In the genomic region with DNA sequence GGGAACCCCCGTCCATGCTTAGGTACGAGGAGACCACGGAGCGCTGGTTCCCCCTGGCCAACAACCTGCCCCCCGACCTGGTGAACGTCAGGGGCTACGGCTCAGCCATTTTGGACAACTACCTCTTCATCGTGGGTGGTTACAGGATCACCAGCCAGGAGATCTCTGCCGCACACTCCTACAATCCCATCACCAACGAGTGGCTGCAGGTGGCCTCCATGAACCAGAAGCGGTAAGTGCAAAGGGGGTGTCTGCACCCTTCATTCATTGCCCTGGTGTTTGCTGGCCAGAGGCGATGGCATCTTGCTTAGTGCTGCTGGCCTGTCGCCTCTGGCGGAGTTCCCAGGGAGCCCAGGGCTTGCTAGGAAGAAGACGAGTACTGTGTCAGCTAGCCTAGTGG, we compare ENCODE assay signal across 7 mouse cellular contexts. TPM values are rescaled to one million over a fixed set of nuclear protein-coding genes. Genes with fewer than 3 reads are reported as not detected.
A peak's percentile ranks its signal among the peaks of the same experiment; 100 is the strongest.
DNase-seq lines count a peak whose midpoint lies in the region; ATAC-seq and TF ChIP-seq lines count a peak whose summit lies in the region.

No protein-coding gene starts in this region.

- H3K4me1 ChIP-seq in forebrain, postnatal 0 days (ENCODE audit: insufficient read depth), result peaks cover 15% of the 10 kb centered on the region; the same call in 1 of the 2 replicates

- H3K27me3 ChIP-seq in forebrain, postnatal 0 days (ENCODE audit: insufficient read depth, low read length), result no peaks in the 10 kb centered on the region

- peak; percentile 12 for ATAC-seq in forebrain, postnatal 0 days

- H3K36me3 ChIP-seq in forebrain, postnatal 0 days (ENCODE audit: insufficient read depth), result peaks cover 2% of the 10 kb centered on the region; the same call in 1 of the 2 replicates

- peak overlapping the region; percentile 69 for H3K4me3 ChIP-seq in forebrain, postnatal 0 days (ENCODE audit: low read depth, low read length)

- 3% methylated on average over 15 of the region's 15 CpGs for WGBS in forebrain, postnatal 0 days

- no peak for TF ChIP-seq CTCF in forebrain, postnatal 0 days (IDR thresholded peaks at IDR 0.05; ENCODE audit: low read depth)

- H3K4me2 ChIP-seq in forebrain, postnatal 0 days (ENCODE audit: low read depth), result peak overlapping the region; percentile 95

- peak overlapping the region; percentile 88 for H3K9ac ChIP-seq in forebrain, postnatal 0 days

- no peaks in the 10 kb centered on the region for H3K9me3 ChIP-seq in forebrain, postnatal 0 days (ENCODE audit: low read length)

- DNase-seq in adrenal gland, adult 18-20 months (ENCODE audit: low spot score in 2 of 2), result peak; percentile 30 to 39
- DNase-seq in cerebellum, adult 9-10 months, result peak; percentile 66
- peak; percentile 67 for DNase-seq in forebrain, postnatal 0 days
- peak; percentile 52 for DNase-seq in heart, postnatal 4 days
- peak; percentile 52 for DNase-seq in layer of hippocampus, adult 9-11 months
- DNase-seq in lung, postnatal 10 days, result peak; percentile 58
- peak; percentile 67 to 74 for DNase-seq in right cerebral cortex, postnatal 10 days (ENCODE audit: low spot score in 2 of 2)

- H3K27ac ChIP-seq in forebrain, postnatal 0 days (ENCODE audit: low read depth, low read length), result peak overlapping the region; percentile 86

RNA-seq across cellular contexts. Expression of a gene that starts 1.0 kb away (rescaled TPM):
- total RNA-seq in adrenal gland, adult 18-20 months (2021), result 10 to 100 TPM; 16.5 to 25.6 TPM
- total RNA-seq in forebrain, postnatal 0 days (2014; rRNA removed), result 23.9 and 27.8 TPM in 2 replicates
- 4.7 and 6.0 TPM in 2 replicates for polyA plus RNA-seq in forebrain, postnatal 0 days (2015; fragmentation: Nextera tagmentation; extraction: Ambion mirVana)
- total RNA-seq in heart, postnatal 4 days (2021), result 1 to 10 TPM; 6.7 to 7.8 TPM

RNA-seq across cellular contexts. Expression of a gene that starts 5.3 kb away (rescaled TPM):
- total RNA-seq in adrenal gland, adult 18-20 months (2021), result under 1 TPM in 1 of 2 experiments, not detected in 1; 0.27 TPM
- 1.0 and 1.6 TPM in 2 replicates for total RNA-seq in forebrain, postnatal 0 days (2014; rRNA removed)
- 0.79 and 1.6 TPM in 2 replicates for polyA plus RNA-seq in forebrain, postnatal 0 days (2015; fragmentation: Nextera tagmentation; extraction: Ambion mirVana)
- total RNA-seq in heart, postnatal 4 days (2021), result not detected

RNA-seq across cellular contexts. Expression of a gene that starts 49.6 kb away (rescaled TPM):
- total RNA-seq in adrenal gland, adult 18-20 months (2021), result 100 to 1,000 TPM in 1 of 2 experiments, 10 to 100 TPM in 1; 80.3 to 102 TPM
- total RNA-seq in forebrain, postnatal 0 days (2014; rRNA removed), result 12.6 and 20.3 TPM in 2 replicates
- polyA plus RNA-seq in forebrain, postnatal 0 days (2015; fragmentation: Nextera tagmentation; extraction: Ambion mirVana), result 82.6 and 83.2 TPM in 2 replicates
- 100 to 1,000 TPM; 145 to 147 TPM for total RNA-seq in heart, postnatal 4 days (2021)

RNA-seq across cellular contexts. Expression of a gene that starts 59.8 kb away (rescaled TPM):
- total RNA-seq in adrenal gland, adult 18-20 months (2021), result under 1 TPM; 0.66 to 0.99 TPM
- total RNA-seq in forebrain, postnatal 0 days (2014; rRNA removed), result 1.0 and 1.1 TPM in 2 replicates
- 0.35 and 0.74 TPM in 2 replicates for polyA plus RNA-seq in forebrain, postnatal 0 days (2015; fragmentation: Nextera tagmentation; extraction: Ambion mirVana)
- total RNA-seq in heart, postnatal 4 days (2021), result 1 to 10 TPM; 1.3 to 1.4 TPM

Comparison
In these comparisons a context has a peak if more than half of its experiments do, and no peak if none do; other contexts are left out.
1. Peak in every context shown above with its lines: DNase-seq, ATAC-seq, H3K4me3 ChIP-seq and H3K27ac ChIP-seq.